11 mouse cellular contexts compared by ENCODE assay signal in genomic region chr5:111423011-111423410, GRCm38 (mm10). TPM values are rescaled to one million over a fixed set of nuclear protein-coding genes. Genes with fewer than 3 reads are reported as not detected.
DNase-seq lines count a peak whose midpoint lies in the region; ATAC-seq and TF ChIP-seq lines count a peak whose summit lies in the region.
"Had no signal": no experiment of that assay in that cellular context is flagged by ENCODE, and none has a peak within 500 bp of the region (broad histone marks: within the 10 kb centered on the region; RNA-seq: fewer than 3 reads in every experiment).

No protein-coding gene starts in this region.

- no peak for TF ChIP-seq CTCF in brain, embryonic 14.5 days (IDR thresholded peaks at IDR 0.05; ENCODE audit: borderline replicate concordance, extremely low read depth, insufficient read depth, insufficient read length)

- H3K36me3 ChIP-seq in heart, embryonic 14.5 days (ENCODE audit: control insufficient read depth, insufficient read depth, low read length) = peaks cover 42% of the 10 kb centered on the region
- peaks cover 94% of the 10 kb centered on the region for H3K36me3 ChIP-seq in forebrain, embryonic 14.5 days (ENCODE audit: control insufficient read depth, insufficient read depth, low read length)
- peaks cover 10% of the 10 kb centered on the region; the same call in 1 of the 2 replicates for H3K36me3 ChIP-seq in limb, embryonic 15.5 days

- peaks cover 13% of the 10 kb centered on the region for H3K27me3 ChIP-seq in heart, embryonic 14.5 days (ENCODE audit: control insufficient read depth, insufficient read depth, low read length)
- H3K27me3 ChIP-seq in forebrain, embryonic 14.5 days (replicated peaks; ENCODE audit: control insufficient read depth, insufficient read depth, low read length) = no peaks in the 10 kb centered on the region
- peaks cover 32% of the 10 kb centered on the region for H3K27me3 ChIP-seq in limb, embryonic 15.5 days

- peak overlapping the region; percentile 98 for H3K4me2 ChIP-seq in heart, embryonic 14.5 days (ENCODE audit: low read length)
- H3K4me2 ChIP-seq in forebrain, embryonic 14.5 days (ENCODE audit: low read length) = peak overlapping the region; percentile 96
- peak overlapping the region; percentile 33 for H3K4me2 ChIP-seq in limb, embryonic 15.5 days

- no peak overlapping the region for H3K9ac ChIP-seq in heart, embryonic 14.5 days (ENCODE audit: low read length)
- peak overlapping the region; percentile 100 for H3K9ac ChIP-seq in forebrain, embryonic 14.5 days (ENCODE audit: low read length)
- no peak overlapping the region for H3K9ac ChIP-seq in limb, embryonic 15.5 days

- WGBS in heart, embryonic 14.5 days = 84% methylated on average over 10 of the region's 10 CpGs
- WGBS in forebrain, embryonic 14.5 days = 12% methylated on average over 10 of the region's 10 CpGs
- WGBS in limb, embryonic 15.5 days = 66% methylated on average over 10 of the region's 10 CpGs

- no peak for ATAC-seq in heart, embryonic 14.5 days (ENCODE audit: insufficient number of reproducible peaks, insufficient read depth, low FRiP score, low read depth)
- no peak for ATAC-seq in forebrain, embryonic 14.5 days
- ATAC-seq in limb, embryonic 15.5 days (ENCODE audit: insufficient number of reproducible peaks, low FRiP score, low TSS enrichment, low read depth) = no peak

- no peaks in the 10 kb centered on the region for H3K9me3 ChIP-seq in heart, embryonic 14.5 days (ENCODE audit: control insufficient read depth, low read length)
- H3K9me3 ChIP-seq in forebrain, embryonic 14.5 days (replicated peaks; ENCODE audit: control insufficient read depth, low read length) = no peaks in the 10 kb centered on the region
- H3K9me3 ChIP-seq in limb, embryonic 15.5 days = no peaks in the 10 kb centered on the region

- peaks cover 31 to 65% of the 10 kb centered on the region in 2 experiments for H3K4me1 ChIP-seq in heart, embryonic 14.5 days (ENCODE audit: control insufficient read depth in 2 of 2, insufficient read depth in 2 of 2, low read length in 2 of 2)
- peaks cover 46% of the 10 kb centered on the region for H3K4me1 ChIP-seq in forebrain, embryonic 14.5 days (ENCODE audit: control insufficient read depth, insufficient read depth, low read length)
- peaks cover 90% of the 10 kb centered on the region for H3K4me1 ChIP-seq in limb, embryonic 15.5 days

- no peak for TF ChIP-seq POLR2A in brain, embryonic 14.5 days (IDR thresholded peaks at IDR 0.05; ENCODE audit: borderline replicate concordance, extremely low read depth, insufficient read depth, insufficient read length, poor library complexity, severe bottlenecking)

- no peak for DNase-seq in heart, postnatal 14 days
- DNase-seq in brain, embryonic 14.5 days (ENCODE audit: low read depth) = peak; percentile 86
- DNase-seq in forebrain, embryonic 14.5 days (ENCODE audit: low spot score) = peak; percentile 73
- no peak for DNase-seq in adrenal gland, postnatal 10 days
- no peak for DNase-seq in Muller cell, postnatal 12 days (ENCODE audit: inconsistent ontology term)
- no peak for DNase-seq in cerebellum, adult 18-20 months
- DNase-seq: gastrocnemius, postnatal 10 days; lung, postnatal 36 days had no signal

- no peak overlapping the region; a peak in 1 of 4 replicates for H3K4me3 ChIP-seq in heart, embryonic 14.5 days (ENCODE audit: control insufficient read depth in 1 of 2, insufficient read depth in 1 of 2, low read depth in 1 of 2, low read length in 2 of 2)
- H3K4me3 ChIP-seq in forebrain, embryonic 14.5 days (ENCODE audit: low read depth, low read length) = peak overlapping the region; percentile 99
- H3K4me3 ChIP-seq in limb, embryonic 15.5 days = peak overlapping the region; percentile 19

- H3K27ac ChIP-seq in heart, embryonic 14.5 days (replicated peaks in 1 of 2; ENCODE audit: control insufficient read depth in 1 of 2, insufficient read depth in 1 of 2, low read depth in 2 of 2, low read length in 2 of 2) = no peak overlapping the region
- H3K27ac ChIP-seq in forebrain, embryonic 14.5 days (ENCODE audit: low read depth, low read length) = peak overlapping the region; percentile 99
- H3K27ac ChIP-seq in limb, embryonic 15.5 days = no peak overlapping the region

- intact Hi-C loops in heart, postnatal 14 days (cut with DNase I) = no loop called here

RNA-seq across cellular contexts. Expression of gene Mn1, which starts 5.8 kb away (rescaled TPM):
- polyA plus RNA-seq in heart, embryonic 14.5 days (2014; fragmentation: Nextera tagmentation; extraction: Ambion mirVana) = 5.6 and 6.9 TPM in 2 replicates
- total RNA-seq in heart, postnatal 14 days (2021) = 10 to 100 TPM; 17.3 to 18.3 TPM
- 46.8 and 54.3 TPM in 2 replicates for polyA plus RNA-seq in brain, embryonic 14.5 days (2012; rRNA removed)
- polyA plus RNA-seq in forebrain, embryonic 14.5 days (2014; fragmentation: Nextera tagmentation; extraction: Ambion mirVana) = 57.2 and 71.2 TPM in 2 replicates
- polyA plus RNA-seq in limb, embryonic 15.5 days (2015; fragmentation: Nextera tagmentation; extraction: Ambion mirVana) = 14.7 and 16.9 TPM in 2 replicates
- 1 to 10 TPM; 6.4 to 8.5 TPM for total RNA-seq in adrenal gland, postnatal 10 days (2021)
- polyA plus RNA-seq: C2C12 had no signal

Comparison
In these comparisons a context has a peak if more than half of its experiments do, and no peak if none do; other contexts are left out.
1. H3K4me2 ChIP-seq: peak in every context shown above with its lines; median percentile 98 in heart, embryonic 14.5 days; 96 in forebrain, embryonic 14.5 days; 33 in limb, embryonic 15.5 days.
2. H3K4me3 ChIP-seq: peak in forebrain, embryonic 14.5 days (single experiment) and limb, embryonic 15.5 days (single experiment); none in heart, embryonic 14.5 days (0 of 2).
3. DNase-seq: peak in brain, embryonic 14.5 days (single experiment) and forebrain, embryonic 14.5 days (single experiment); none in heart, postnatal 14 days (0 of 2), adrenal gland, postnatal 10 days (single experiment), Muller cell, postnatal 12 days (single experiment) and cerebellum, adult 18-20 months (0 of 2).